Mouse (Mus musculus) neural tube, embryonic 12.5 days (tissue): ENCODE data around the gene Flcn. TPM values are rescaled to one million over a fixed set of nuclear protein-coding genes. Genes with fewer than 3 reads are reported as not detected.
A peak's percentile ranks its signal among the peaks of the same experiment; 100 is the strongest.

Experiments
- ATAC-seq: fragments of 200-750 bp; cut with Nextera tagmentation; 2 replicates; pipeline ENCODE4 v1.8.0; 2017; ENCODE audit warnings: low read depth, mild to moderate bottlenecking, moderate TSS enrichment, moderate library complexity; ENCODE audit not compliant: low FRiP score
- H3K27ac ChIP-seq: fragments of 300-500 bp; sonication (generic); 2 replicates; pipeline ENCODE4 v1.5.1; 2016
- H3K27me3 ChIP-seq: fragments of 300-500 bp; sonication (generic); replicated peaks from 2 replicates; pipeline ENCODE4 v1.6.1; 2016; ENCODE audit warnings: mild to moderate bottlenecking
- H3K36me3 ChIP-seq: fragments of 300-500 bp; sonication (generic); 2 replicates; pipeline ENCODE4 v1.6.1; 2016; ENCODE audit warnings: mild to moderate bottlenecking
- H3K4me1 ChIP-seq: fragments of 300-500 bp; sonication (generic); 2 replicates; pipeline ENCODE4 v1.6.1; 2016
- H3K4me2 ChIP-seq: fragments of 300-500 bp; sonication (generic); replicated peaks from 2 replicates; pipeline ENCODE4 v1.6.1; 2016; ENCODE audit warnings: mild to moderate bottlenecking
- H3K4me3 ChIP-seq: fragments of 300-500 bp; sonication (generic); 2 replicates; pipeline ENCODE4 v1.5.1; 2016
- H3K9ac ChIP-seq: fragments of 300-500 bp; sonication (generic); 2 replicates; pipeline ENCODE4 v1.6.1; 2016; ENCODE audit warnings: mild to moderate bottlenecking
- H3K9me3 ChIP-seq: fragments of 300-500 bp; sonication (generic); 2 replicates; pipeline ENCODE4 v1.6.1; 2016; ENCODE audit warnings: mild to moderate bottlenecking
- WGBS: fragments of 180-500 bp; shearing (Covaris S2); methylation state at CpG from one replicate; pipeline ENCODE4 v1.1.7; 2016; 5-methylcytosine and 5-hydroxymethylcytosine counted together
- polyA plus RNA-seq: library from polyadenylated mRNA; unstranded; fragments of >200 nt; fragmentation: Nextera tagmentation; extraction: Ambion mirVana; gene quantifications from 2 replicates; pipeline ENCODE4 v1.2.1, GENCODE M21; 2016

Flcn gene
- polyA plus RNA-seq, 1 experiment from 2014 or later = 33.3 TPM

DNA sequence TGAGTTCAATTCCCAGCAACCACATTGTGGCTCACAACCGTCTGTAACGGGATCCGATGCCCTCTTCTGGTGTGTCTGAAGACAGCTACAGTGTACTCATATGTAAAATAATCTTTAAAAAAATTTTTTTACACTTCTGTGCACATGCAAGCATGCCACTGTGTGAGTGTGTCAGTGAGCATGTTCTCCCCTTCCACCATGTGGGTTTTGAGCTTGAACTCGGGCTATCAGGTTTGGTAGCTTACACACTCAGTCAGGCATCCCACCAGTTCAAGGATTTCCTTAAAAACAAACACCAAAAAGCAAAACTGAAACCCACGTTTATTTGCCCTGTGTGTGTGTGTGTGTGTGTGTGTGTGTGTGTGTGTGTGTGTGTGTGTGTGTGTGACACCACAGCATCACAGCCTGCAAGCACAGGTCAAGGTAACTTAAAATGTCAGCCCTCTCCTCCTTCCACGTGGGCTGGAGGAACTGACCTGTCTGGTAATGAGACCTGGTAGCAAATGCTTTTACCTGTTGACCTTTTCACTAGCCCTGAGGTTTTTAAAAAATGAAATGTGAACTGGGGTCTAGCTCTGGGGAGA is 5.8 kb upstream of the Flcn start:
- H3K9me3 ChIP-seq = no peaks in the 10 kb centered on the region
- H3K27me3 ChIP-seq = no peaks in the 10 kb centered on the region
- H3K4me2 ChIP-seq = no peak overlapping the region
- H3K36me3 ChIP-seq = peaks cover 52% of the 10 kb centered on the region
- no peak for ATAC-seq
- H3K9ac ChIP-seq = no peak overlapping the region
- no peaks in the 10 kb centered on the region for H3K4me1 ChIP-seq
- no peak overlapping the region for H3K4me3 ChIP-seq
- WGBS = 90% methylated on average over 6 of the region's 6 CpGs
- no peak overlapping the region for H3K27ac ChIP-seq

DNA sequence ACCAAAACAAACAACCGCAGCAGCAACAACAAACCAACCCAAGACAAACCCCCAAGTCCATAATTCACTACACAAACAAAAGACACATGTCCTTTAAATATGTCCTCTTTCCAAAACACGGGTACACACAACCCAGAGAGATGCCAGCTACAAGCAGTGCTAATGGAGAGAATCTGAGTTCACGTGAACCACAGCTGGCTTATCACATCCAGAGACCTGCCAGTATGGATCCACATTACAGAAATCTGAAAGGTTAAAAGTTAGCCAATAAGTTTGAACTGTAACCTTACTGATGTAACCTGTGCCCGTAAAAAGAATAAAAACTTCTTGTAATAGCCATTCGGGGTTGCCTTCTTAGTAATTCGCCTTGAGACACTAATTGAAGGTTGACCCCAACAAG is 5.1 kb upstream of the Flcn start:
- Histone ChIP-seq H3K9me3 (no peaks in the 10 kb centered on the region), H3K27me3 (no peaks in the 10 kb centered on the region), H3K4me3 (no peak overlapping the region), H3K4me2 (no peak overlapping the region), H3K36me3 (peaks cover 45% of the 10 kb centered on the region), H3K9ac (no peak overlapping the region), H3K4me1 (no peaks in the 10 kb centered on the region), H3K27ac (no peak overlapping the region)
- no peak for ATAC-seq
- WGBS = 87% methylated on average over 6 of the region's 6 CpGs

- no peak overlapping the region; the same call in 1 of the 2 replicates for H3K9ac ChIP-seq
- H3K4me2 ChIP-seq = no peak overlapping the region
- H3K27me3 ChIP-seq = no peaks in the 10 kb centered on the region
- no peaks in the 10 kb centered on the region for H3K9me3 ChIP-seq
- peaks cover 39% of the 10 kb centered on the region for H3K36me3 ChIP-seq
- WGBS = 78% methylated on average over 1 of the region's 1 CpGs
- no peak for ATAC-seq
- no peak overlapping the region for H3K4me3 ChIP-seq
- no peaks in the 10 kb centered on the region for H3K4me1 ChIP-seq
- H3K27ac ChIP-seq = no peak overlapping the region
Measured at GRCm38 (mm10) chr11:59814311-59814710, 4.5 kb upstream of the Flcn start.

DNA sequence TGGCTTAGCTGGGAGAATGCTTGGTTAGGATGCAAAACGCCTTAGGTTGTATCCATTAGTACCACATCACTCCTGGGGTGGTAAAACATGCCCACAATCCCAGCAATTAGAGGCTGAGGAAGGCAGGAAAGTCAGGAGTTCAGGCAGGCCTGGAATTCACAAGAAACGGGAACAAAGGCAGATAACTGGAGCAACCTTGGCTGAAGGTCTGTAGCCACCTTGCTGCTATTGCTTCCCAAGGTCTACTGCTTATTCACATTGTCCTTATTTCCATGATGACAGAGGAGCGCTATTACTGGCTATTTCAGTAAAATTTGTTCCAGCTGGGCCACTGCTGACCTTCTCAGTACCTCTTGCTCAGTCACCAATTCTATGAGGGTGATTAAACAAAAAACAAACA is 3.5 kb upstream of the Flcn start:
- Histone ChIP-seq H3K4me1 (peaks cover 9% of the 10 kb centered on the region), H3K4me2 (no peak overlapping the region), H3K36me3 (peaks cover 29% of the 10 kb centered on the region), H3K4me3 (no peak overlapping the region), H3K27me3 (no peaks in the 10 kb centered on the region), H3K9ac (no peak overlapping the region), H3K27ac (no peak overlapping the region), H3K9me3 (no peaks in the 10 kb centered on the region)
- no peak for ATAC-seq
- WGBS = 73% methylated on average over 3 of the region's 3 CpGs

GRCm38 (mm10) chr11:59811211-59811610 is 1.4 kb upstream of the Flcn start:
- Histone ChIP-seq H3K27ac (no peak overlapping the region), H3K9ac (no peak overlapping the region), H3K4me3 (no peak overlapping the region), H3K4me2 (no peak overlapping the region), H3K9me3 (no peaks in the 10 kb centered on the region), H3K4me1 (peaks cover 10% of the 10 kb centered on the region), H3K27me3 (no peaks in the 10 kb centered on the region), H3K36me3 (peaks cover 24% of the 10 kb centered on the region)
- no peak for ATAC-seq
- 82% methylated on average over 4 of the region's 4 CpGs for WGBS

- Histone ChIP-seq H3K27me3 (no peaks in the 10 kb centered on the region), H3K4me2 (peak overlapping the region; percentile 85), H3K9me3 (no peaks in the 10 kb centered on the region), H3K4me3 (peak overlapping the region; percentile 63), H3K27ac (0 out of 2 replicates have a peak overlapping the region, but pooled peaks have one; percentile 88), H3K36me3 (peaks cover 24% of the 10 kb centered on the region), H3K4me1 (peaks cover 10% of the 10 kb centered on the region), H3K9ac (0 out of 2 replicates have a peak overlapping the region, but pooled peaks have one; percentile 84)
- ATAC-seq = no peak
- WGBS = 71% methylated on average over 14 of the region's 14 CpGs
Measured at GRCm38 (mm10) chr11:59810480-59811158, 803 bp upstream of the Flcn start.

DNA sequence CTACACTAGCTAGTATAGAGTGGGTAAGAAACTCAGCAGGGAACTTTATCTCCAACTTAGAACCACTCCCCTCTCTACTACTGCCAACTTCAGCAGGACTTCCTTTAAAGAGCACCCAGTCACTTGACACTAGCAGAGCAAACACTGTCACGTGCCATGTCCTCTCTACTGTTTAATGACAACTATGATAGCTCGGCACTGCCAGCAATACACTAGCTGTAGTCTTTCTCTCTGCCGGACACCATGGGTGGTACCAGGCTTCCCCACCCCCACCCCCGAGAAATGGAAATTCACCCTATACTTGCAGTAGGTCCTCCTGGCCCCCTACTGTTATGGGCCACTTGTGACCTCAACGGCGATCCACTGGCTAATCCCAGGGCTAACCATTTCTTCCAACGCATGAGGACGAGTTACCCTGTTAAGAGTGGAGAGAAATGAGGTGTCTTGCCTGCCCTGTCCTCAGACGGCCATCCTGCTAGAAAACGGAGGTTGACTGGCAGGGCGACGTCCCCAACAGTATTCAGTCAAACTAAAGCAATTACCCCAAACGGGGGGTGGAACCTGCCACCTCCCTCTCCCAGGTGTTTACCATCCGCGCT is 646 bp downstream of the Flcn start:
- peak; percentile 23 for ATAC-seq
- H3K27me3 ChIP-seq = no peaks in the 10 kb centered on the region
- H3K4me1 ChIP-seq = peaks cover 10% of the 10 kb centered on the region
- H3K36me3 ChIP-seq = peaks cover 35% of the 10 kb centered on the region
- peak overlapping the region; percentile 88; the same call in 1 of the 2 replicates for H3K27ac ChIP-seq
- H3K4me3 ChIP-seq = peak overlapping the region; percentile 63
- H3K9ac ChIP-seq = peak overlapping the region; percentile 84
- H3K9me3 ChIP-seq = no peaks in the 10 kb centered on the region
- WGBS = under 1% methylated on average over 15 of the region's 15 CpGs
- H3K4me2 ChIP-seq = peak overlapping the region; percentile 85

DNA sequence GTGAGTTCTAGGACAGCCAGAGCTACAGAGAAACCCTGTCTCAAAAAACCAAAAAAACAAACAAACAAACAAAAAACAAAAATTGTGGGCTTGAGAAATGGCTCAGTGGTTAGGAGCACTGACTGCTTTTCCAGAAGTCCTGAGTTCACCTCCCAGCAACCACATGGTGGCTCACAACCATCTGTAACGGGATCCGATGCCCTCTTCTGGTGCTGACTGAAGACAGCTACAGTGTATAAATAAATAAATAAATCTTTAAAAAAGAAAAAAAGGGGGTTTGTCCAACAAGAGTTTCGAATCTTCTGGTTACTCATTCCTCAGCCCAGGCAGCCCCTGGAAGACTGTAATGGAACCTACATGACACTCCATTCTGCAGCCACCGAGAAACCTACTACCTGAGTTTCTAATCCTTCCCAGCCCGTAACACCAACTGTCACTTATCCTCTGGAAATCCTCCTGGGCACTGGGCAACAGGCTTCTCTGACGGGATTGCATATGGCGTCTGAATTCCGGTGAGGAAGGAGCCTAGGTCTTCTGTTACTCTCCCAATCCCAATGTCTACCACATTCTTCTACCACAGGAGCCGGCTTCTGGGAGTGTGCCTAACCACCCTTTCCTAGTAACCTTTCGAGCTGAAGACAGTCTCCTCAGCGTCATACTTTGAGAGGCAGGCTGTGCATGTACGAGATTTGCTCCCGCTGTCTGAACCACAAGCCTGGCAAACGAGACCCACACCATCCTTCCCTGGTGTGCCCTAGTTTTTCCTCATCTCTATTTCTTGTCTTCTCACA is 1.5 kb downstream of the Flcn start:
- Histone ChIP-seq H3K27ac (no peak overlapping the region), H3K27me3 (no peaks in the 10 kb centered on the region), H3K4me1 (peaks cover 10% of the 10 kb centered on the region), H3K36me3 (peaks cover 41% of the 10 kb centered on the region), H3K4me3 (peak overlapping the region; percentile 63), H3K9me3 (no peaks in the 10 kb centered on the region), H3K4me2 (peak overlapping the region; percentile 85), H3K9ac (peak overlapping the region; percentile 84)
- 74% methylated on average over 14 of the region's 14 CpGs for WGBS
- no peak for ATAC-seq

DNA sequence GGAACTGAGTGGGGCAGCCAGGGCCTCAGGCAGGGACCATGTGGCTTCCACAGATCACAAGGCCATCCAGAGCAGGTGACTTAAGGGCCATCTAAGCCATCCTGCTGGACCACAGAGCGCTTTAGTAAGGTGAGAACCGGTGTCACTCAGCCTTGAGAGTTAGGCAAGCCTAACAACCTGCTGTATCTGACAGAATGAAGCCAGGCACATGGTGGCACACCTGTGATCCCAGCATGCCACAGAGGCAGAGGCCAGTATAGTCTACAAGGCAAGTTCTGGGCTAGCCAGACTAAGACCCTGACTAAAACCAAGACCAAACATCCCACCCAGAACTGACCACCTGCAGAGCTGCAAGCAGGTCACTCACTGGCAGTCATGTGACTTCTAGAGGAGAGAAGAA is 4.2 kb downstream of the Flcn start:
- H3K27me3 ChIP-seq = no peaks in the 10 kb centered on the region
- H3K4me1 ChIP-seq = peaks cover 10% of the 10 kb centered on the region
- ATAC-seq = no peak
- no peaks in the 10 kb centered on the region for H3K9me3 ChIP-seq
- 93% methylated on average over 2 of the region's 2 CpGs for WGBS
- no peak overlapping the region for H3K4me3 ChIP-seq
- peaks cover 68% of the 10 kb centered on the region for H3K36me3 ChIP-seq
- H3K4me2 ChIP-seq = no peak overlapping the region
- H3K9ac ChIP-seq = no peak overlapping the region
- no peak overlapping the region for H3K27ac ChIP-seq

DNA sequence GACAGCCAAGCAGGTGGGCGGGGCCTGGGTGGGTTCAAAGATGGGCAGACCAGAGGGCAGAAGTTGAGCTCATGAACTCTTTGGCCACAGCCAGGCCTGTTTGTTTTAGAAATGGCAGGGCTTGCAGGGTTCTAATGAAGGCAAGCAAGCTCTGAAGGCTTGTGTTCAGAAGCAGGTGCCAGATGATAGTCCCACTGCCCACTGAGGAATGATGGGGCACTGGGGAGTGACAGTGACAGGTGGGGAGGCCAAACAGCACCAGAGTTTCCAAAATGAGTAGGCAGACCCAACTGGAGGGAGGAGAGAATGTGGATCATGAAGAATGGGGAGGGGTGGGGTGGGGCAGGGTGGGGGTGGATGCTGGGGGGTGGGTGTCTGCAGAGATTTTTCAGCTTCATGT is 4.6 kb downstream of the Flcn start:
- H3K27ac ChIP-seq = no peak overlapping the region
- peaks cover 10% of the 10 kb centered on the region for H3K4me1 ChIP-seq
- ATAC-seq = no peak
- H3K9ac ChIP-seq = no peak overlapping the region
- 100% methylated on average over 1 of the region's 1 CpGs for WGBS
- no peak overlapping the region for H3K4me2 ChIP-seq
- H3K4me3 ChIP-seq = no peak overlapping the region
- no peaks in the 10 kb centered on the region for H3K27me3 ChIP-seq
- H3K9me3 ChIP-seq = no peaks in the 10 kb centered on the region
- peaks cover 72% of the 10 kb centered on the region for H3K36me3 ChIP-seq

- peaks cover 10% of the 10 kb centered on the region for H3K4me1 ChIP-seq
- H3K27me3 ChIP-seq = no peaks in the 10 kb centered on the region
- H3K4me2 ChIP-seq = no peak overlapping the region
- H3K4me3 ChIP-seq = no peak overlapping the region
- ATAC-seq = no peak
- no peak overlapping the region for H3K9ac ChIP-seq
- peaks cover 79% of the 10 kb centered on the region for H3K36me3 ChIP-seq
- H3K27ac ChIP-seq = no peak overlapping the region
- WGBS = 92% methylated on average over 22 of the region's 22 CpGs
- H3K9me3 ChIP-seq = no peaks in the 10 kb centered on the region
Measured at GRCm38 (mm10) chr11:59804409-59805110, 5.3 kb downstream of the Flcn start.
